ENCODE assay signal across 2 mouse cellular contexts in genomic region chr11:97897568-97898185, GRCm38 (mm10).
TF ChIP-seq lines count a peak whose summit lies in the region.

No protein-coding gene starts in this region.

TF ChIP-seq in CH12.LX, 34 proteins besides CTCF, POLR2A, EP300 and RAD21:
- TF ChIP-seq E2F4 (IDR thresholded peaks at IDR 0.05; ENCODE audit: insufficient replicate concordance, low read depth, low read length) (no peak), TBP (conservative IDR thresholded peaks at IDR 0.05; ENCODE audit: low read depth, low read length) (0 out of 2 replicates have a peak, but pooled peaks have one; percentile 23), BHLHE40 (IDR thresholded peaks at IDR 0.05; ENCODE audit: low read depth, low read length) (no peak)
TF ChIP-seq in CH12.LX: peak in this region for 1.

TF ChIP-seq in myocyte, 11 proteins besides CTCF, POLR2A, EP300 and RAD21 (continued from another document):
- no peak for TF ChIP-seq E2F4 (IDR thresholded peaks at IDR 0.05; ENCODE audit: insufficient read depth)
